Mouse (Mus musculus) adipocyte (in vitro differentiated cells): ENCODE data around the gene Ak4.
"Not testable (repeated sequence)": the region's sequence is repeated elsewhere in the genome, so short reads cannot be mapped to it uniquely, and the experiment has no call there.

Source experiments
- DNase-seq: peaks from one replicate; pipeline ENCODE4 v3.0.0-alpha.2; 2016; ENCODE audit warnings: low spot score

Ak4 gene

DNA sequence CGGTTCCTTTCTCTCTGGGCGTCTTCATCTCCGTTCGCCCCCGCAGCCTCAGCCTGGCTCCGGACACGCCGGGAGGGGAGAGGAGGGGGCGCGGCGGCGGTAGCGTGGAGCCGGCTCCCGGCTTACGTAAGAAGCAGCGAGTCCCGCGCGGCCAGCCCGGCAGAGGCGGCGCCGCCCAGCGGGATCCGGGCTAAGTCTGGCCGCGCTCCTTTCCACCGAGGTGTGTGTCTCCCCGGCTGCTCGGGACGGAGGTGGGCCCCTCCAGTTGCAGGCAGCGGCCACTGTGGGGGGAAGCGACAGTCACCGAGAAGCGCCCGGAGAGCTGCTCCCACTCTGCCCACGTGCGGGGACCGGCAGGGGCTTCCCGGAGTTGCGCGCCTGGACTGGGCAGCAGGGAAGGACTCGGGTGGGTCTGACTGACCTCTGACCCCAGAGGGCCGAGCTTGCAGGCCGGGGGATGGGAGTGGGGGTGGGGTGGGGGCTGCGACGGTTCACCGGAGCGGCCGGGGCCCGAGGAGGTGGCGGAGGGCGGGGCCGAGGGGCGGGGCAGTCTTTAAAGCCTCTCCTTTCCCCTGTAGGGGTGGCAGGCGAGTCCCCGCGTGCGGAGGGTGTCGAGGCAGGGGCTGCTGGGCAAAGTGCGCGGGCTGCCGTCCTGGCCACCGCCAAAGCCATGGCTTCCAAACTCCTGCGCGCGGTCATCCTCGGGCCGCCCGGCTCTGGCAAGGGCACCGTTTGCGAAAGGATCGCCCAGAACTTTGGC is at the start of gene Ak4:
Gene Ak4 (plus strand): TSS at position 127 of the 760 bp plus-strand sequence.
- DNase-seq: peak; percentile 17

DNA sequence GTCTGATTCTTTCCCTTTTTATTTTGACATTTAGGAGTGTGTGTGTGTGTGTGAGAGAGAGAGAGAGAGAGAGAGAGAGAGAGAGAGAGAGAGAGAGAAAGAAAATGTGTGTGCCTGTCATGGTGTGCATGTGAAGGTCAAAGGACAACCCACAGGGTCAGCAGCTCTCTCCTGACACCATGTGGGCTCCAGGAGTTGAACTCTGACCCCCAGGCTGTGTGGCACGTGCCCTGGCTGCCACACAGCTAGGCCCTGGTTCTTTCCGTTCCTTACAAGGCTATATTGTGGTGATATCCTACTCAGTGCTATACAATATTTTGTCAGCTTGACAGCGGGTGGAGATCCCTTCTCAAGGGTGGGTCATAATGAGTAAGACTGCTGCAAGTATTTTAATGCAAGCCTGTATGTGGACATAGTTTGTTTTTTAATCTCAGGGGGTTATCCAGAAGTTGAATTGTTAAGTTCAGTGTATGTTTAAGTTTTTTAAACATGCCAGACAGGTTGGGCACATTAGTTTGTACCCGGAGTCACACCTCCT is 49.3 kb upstream of the Ak4 start:
- no peak for DNase-seq

DNA sequence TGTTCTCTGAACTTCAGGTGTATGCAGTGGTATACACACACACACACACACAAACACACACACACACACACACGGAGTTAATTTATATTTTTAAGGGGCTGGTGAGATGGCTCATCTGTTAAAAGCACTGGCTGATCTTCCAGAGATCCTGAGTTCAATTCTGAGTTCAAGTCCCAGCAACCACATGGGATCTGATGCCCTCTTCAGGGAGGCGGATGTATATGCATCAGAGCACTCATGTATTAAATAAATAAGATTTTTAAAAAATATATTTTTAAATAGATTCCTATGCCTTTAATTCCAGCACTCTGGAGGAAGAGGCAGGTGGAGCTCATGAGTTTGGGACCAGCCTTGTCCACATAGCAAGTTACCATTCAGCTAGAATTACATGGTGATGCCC is 46.8 kb upstream of the Ak4 start:
- no peak for DNase-seq

DNA sequence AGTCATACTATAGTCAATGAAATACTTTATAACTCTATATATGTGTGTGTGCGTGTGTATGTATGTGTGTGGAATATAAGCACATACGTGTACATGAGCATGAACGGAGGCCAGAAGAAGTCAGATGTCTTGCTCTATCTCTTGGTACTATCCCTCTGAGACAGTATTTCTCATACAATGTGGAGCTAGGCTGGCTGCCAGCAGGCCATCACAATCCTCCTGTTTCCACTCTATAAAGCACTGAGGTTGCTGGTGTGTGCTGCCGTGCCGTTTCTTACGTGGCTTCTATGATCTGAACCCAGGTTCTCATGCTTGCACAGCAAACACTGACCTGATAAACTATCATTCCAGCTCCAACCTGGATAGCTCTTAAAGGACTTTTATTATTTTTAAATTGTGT is 46.3 kb upstream of the Ak4 start:
- DNase-seq: no peak

DNA sequence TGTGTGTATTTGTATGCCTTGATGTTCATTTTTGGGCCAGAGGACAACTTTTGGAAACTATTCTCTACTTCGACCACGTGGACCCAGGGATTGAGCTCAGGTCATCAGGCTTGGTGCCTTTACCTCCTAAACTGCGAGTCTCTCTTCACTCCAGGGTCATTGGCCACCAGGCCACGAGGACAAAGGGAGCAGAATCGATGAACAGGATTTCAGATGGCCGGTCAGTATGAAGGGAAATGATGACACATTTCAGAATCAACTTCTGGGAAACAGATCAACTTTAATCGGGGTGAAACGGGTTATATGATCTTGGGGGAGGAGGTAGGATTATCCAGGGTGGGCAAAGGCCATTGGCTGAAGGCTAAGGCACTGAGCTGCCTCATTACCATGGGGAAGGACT is 45.0 kb upstream of the Ak4 start:
- DNase-seq: no peak

DNA sequence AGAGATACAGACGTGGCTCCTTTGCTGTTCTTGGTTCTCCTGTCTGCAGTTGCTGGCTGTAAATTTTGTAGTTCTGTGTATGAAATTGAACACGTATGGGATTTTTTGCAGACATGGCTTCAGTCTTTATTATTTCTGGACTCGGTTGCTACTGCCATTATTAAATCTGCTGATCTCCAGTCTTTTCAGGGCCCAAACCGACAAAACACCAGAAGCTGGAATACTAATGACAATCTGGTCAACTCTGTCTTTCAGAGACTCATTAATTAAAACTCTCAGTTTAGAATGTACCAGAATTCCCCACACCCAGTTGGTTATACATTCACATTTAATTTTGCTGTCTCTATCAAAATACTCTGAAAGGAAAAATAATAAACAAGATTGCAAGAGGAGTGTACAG is 42.2 kb upstream of the Ak4 start:
- DNase-seq: no peak

DNA sequence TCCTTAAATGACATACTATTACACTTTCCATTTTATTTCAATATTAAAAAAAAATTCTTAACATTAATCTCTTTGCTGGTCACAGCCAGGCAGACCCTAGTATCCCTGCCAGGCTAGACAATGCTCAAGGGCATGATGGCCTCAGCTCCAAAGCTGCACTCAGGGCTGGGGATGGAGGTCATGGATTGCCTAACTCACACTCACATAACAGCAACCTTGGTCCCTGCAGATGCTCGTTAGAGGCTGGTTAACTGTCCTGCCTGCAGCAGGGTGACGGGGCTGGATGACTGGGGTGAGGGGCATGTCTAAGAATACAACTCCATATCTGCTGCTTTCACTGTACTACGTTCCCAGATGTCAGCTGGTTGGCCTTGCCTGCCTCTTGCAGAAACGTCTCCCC is 40.8 kb upstream of the Ak4 start:
- no peak for DNase-seq

DNA sequence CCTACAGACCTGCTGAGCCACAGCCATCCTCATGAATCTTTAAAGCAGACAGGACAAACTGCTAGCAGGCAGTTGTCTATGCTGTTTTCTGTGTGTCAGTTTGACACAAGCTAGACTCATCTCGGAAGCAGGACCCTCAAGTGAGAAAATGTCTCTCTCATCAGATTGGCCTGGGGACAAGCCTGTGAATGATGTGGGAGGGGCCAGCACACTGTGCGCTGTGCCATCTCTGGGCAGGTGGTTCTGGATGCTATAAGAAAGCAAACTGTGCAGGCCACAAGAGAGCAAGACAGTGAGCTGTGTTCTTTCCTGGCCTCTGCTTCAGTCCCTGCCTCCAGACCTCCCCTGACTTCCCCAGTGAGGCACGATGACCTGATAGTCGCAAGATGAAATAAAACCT is 40.3 kb upstream of the Ak4 start:
- DNase-seq: no peak

DNA sequence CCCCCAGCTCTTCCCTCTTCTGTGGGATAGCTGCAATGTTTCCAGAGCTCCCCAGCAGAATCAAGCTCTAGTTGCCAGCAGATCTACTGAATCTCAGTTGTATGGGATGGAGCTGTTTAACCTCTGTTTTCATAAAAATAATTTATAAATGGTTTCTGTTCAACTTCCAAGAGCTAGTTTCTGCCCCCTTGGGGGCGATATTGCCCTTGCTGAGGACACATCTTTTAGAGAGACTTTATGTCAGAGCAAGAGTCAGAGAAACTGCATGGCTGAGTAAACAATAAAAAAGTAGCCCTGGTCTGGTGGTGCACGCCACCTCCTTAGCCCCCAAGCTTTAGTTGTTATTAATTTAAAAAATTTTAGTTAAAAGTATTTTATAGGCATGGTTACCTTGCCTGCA is 34.1 kb upstream of the Ak4 start:
- DNase-seq: peak; percentile 33

DNA sequence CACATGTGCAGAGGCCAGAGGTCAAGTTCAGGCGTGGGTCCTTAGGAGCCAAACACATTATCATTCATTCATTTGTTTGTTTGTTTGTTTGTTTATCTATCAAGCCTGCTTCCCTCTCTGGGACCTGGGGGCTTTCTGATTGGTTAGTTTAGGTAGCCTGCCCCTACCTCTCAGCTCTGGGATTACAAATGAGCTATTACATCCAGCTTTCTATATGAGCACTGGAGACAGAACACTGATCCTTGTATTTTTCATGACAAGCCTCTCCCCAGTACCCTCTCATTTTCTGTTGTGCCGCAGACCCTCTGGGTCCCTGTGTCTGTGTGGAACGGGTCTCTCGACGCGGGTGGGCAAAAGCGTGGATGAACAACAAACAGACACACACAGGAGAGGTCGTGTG is 30.8 kb upstream of the Ak4 start:
- no peak for DNase-seq

DNA sequence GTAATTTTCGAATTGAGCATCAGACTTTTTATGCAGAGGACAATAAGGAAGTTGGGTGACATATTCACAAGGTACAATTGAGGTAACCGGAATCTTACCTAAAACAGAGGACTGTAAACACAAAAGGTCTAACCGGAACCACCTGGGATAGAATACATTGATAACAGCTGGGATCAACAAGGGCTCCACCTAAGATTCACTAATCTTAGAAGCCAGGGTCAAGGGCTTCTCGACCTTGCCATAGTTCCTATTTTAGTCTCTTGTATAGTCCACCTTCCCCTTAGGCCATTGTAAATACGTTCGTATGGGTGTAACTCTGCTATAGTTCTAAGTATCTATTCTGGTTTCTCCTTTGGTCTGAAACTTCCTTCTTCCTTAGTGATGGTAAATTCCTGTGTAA is 30.4 kb upstream of the Ak4 start:
- not testable (repeated sequence) for DNase-seq

DNA sequence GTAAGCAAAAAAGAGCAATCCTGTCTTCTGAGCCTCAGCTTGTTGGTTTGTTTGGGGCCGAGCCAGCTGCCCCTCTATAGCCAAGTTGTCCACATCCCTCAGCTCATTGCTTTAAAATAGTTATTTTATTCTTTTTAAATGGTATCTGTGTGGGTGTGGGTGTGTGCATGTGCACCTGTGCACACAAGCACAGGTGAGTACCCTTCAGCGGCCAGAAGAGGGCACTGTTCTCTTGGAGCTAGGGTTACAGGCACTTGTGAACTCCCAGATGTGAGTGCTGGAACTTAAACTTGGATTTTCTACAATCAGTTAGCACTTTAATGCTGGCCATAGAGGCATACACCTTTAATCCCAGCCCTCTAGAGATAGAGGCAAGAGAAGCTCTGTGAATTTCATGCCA is 26.8 kb upstream of the Ak4 start:
- no peak for DNase-seq

DNA sequence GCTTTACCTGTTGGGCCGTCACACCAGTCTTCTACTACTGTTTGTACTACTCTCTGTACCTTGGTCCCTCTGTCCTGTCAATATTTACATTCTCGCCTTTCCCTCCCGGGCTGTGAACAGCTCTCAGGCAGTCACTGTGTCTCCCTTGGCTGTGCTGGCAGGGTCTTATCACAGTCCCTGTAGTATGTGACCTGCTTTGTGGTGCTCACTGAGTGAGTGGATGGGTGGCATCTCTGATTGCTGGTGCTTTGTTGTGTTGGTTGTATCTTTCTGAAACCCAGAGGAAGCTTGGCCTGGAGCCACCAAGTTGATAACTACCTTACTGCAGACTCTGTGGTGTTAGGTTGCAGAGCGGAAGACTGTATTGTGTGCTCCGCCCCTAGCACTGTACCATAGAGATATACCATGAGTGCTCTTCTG is 25.8 kb upstream of the Ak4 start:
- DNase-seq: no peak

DNA sequence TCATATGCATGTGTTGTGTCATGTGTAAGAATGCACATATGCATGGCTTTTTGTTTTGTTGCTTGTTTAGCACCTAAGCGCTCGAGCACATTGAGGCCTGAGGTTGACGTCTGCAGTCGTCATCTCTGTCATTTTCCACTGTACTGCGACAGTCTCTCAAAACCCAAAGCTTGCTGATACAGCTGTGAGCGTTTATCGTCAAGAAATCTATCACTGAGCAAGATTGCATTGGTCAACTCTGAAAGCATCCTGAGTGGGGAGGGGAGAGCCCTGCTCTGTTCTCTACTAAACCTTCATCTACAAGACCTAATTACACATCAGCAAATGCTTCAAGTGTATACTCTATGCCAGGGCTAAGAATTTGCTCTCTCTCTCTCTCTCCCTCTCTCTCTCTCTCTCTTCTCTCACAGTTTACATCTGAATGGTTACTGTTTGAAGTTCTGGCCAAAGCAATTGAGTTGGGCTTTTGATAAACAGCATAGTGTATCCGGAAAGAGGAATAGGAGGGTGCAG is 24.0 kb upstream of the Ak4 start:
- no peak for DNase-seq

DNA sequence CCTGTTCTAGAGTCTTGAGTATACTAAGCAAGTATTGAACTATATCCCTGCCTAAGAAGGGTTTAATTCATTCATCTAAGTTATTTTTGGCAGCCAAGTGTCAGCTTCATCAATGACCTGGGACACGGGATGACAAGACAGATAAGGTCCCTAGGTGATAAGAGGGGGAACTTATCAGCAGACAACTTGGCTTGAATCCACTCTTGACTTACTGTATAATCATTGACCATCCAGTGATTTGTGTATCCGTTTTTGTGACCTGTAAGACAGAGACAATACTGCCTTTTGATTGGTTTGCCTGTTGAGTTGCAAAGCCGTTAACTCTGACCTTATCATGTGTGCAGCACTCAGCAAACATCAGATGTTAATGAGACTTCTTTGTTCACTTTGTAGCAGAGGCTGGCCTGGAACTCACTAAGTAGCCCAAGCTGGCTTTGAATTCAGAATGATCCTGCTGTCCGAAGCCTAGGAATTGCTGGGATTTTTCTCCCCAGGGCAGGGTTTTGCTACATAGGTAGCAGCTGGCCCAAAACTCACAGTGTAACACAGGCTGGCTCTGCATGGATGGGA is 19.0 kb upstream of the Ak4 start:
- no peak for DNase-seq

DNA sequence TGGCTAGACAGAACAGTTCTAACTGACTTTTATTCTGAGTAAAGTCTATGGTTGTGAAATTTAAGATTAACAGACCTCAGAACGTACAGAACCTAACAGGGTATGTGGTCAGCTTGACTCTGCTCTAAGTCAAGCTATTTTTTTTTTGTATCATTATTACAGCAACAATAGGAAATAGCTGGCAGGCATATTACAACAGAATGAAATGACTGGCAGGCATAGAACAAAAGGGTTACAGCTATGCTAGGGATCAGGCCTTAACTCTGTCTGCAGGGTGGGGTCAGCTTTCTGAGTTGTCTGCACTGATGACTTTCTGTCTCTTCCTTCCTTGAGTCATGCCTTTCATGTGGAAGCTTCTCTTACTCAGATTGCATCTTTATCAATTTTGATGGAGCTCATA is 17.1 kb upstream of the Ak4 start:
- DNase-seq: no peak

DNA sequence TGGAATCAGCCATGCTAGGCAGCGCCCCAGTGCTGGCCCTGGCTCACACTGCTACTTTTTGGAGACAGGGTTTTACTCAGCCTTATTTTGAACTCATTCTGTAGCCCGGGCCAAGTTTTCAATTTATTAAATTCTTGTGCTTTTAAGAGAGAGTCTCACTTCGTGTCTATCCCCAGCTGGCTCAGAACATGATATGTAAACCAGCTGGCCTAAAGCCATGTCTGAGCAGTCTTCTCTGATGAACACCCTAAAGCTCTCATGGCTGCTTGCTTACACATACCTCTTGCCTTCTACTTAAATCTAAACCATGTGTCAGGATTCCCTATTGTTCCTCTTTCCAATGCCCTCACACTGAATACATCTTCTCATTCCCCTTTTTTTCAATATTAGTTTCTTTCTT is 14.2 kb upstream of the Ak4 start:
- DNase-seq: no peak

DNA sequence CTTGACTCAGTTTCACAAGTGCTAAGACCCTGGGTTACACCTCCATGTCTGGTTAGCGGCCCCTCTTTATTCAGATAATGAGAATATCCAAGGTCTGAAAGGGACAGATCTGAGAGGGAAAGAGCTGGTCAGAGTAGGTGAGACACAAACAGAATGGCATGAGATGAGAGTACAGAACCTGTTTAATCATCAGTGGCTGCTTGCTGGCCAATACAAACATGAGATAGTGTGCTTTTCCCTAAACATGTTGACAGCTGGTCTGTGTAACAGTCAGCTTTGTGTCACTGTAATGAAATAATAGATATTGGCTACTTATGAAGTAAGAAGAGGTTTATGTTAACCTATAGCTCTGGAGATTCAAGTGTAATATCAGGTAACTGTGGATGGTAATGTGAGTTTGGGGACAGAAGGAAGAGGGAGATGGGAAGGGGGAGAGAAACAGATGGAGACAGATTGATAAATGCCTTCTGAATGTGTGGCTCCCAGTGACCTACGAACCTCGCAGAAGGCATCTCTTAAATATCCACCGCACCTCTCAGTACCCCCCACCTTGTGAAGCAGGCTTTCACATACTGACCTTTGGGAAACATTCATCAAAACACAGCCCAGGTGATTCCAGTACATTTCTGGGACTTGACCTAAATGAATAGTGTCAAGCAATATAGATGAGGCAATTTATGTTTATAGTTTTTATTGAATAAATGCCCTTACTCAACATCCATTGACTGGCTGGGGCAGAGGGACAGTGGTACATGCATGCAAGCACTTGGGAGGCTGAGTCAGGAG is 12.5 kb upstream of the Ak4 start:
- no peak for DNase-seq

DNA sequence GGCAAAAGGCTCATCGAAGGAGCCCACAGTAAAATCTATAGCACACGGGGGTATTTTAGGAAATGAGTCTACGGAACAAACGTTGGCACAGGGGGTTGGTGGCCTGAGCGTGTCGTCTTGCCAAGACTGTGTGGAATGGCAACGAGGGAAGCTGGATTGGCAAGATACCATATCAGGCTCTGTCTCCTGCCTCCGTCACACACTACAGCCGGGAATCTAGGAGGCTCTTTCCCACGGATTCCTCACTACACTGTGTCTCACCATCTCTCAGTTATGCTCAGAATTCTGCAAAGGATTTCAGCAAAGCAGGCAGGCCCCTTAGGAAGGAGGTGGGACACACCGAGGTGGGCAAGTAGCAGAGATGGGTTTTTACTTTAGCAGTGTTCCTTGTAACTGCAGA is 2.1 kb upstream of the Ak4 start:
- no peak for DNase-seq

DNA sequence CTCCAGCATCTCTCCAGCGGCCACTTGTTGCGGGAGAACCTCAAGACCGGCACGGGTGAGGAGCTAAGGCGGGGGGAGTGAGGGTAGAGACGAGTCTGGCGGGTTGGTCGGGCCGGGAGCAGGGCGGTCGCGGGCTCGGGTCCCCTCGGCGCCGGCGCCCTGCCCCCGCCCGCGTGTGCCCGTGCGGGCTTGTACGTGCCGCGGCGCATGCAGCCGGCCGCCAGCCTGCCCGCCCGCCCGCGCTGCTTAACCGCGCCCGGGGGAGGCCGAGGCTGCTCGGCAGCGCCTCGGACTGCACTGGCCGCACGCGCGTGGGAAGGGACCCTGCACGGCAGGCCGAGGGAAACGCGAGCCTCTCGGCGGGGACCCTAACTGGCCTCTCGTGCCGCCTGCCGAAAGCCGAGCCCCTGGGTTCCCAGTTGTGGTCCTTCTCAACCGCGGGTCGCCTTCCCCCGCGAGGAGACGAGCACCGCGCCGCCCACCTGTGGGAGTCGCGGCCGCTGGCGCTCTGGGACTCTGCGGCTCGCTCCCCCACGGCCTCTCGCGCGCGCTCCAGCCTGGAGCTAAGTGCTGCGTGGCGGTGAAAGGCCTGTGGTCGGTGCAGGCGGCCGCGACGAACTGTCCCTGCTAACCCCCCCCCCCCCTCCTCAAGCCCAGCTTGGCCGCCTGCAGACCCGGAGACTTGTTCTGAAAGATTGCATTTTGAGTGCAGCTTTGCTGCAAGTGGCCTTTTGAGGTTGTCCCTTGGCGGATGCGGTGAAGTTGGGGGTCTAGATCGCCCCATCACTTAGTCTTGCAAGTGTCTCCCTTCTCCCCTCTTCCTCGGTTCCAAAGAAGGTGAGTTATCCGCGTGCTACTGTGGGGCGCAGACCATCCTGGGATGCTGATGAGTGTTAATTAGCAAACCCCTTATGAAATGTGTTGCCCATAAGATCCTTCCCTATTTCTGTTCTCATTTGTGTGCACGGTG is 1.1 kb downstream of the Ak4 start:
- DNase-seq: no peak

DNA sequence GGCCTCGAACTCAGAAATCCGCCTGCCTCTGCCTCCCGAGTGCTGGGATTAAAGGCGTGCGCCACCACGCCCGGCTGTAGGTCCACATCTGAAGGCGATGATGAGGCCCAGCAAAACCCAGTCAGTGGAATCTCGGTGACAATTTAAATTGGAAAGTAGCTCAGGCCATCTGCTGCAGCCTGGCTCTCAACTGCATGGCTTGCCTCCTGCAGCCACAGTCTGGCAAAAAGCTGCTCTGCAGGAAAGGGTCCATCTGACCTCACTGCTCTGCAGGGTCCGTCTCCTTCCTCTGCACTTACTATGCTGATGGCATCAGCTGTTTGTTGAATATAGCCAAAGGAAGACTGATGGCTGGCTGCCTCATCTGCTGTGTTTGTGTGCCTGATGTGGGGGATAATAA is 3.9 kb downstream of the Ak4 start:
- DNase-seq: no peak

DNA sequence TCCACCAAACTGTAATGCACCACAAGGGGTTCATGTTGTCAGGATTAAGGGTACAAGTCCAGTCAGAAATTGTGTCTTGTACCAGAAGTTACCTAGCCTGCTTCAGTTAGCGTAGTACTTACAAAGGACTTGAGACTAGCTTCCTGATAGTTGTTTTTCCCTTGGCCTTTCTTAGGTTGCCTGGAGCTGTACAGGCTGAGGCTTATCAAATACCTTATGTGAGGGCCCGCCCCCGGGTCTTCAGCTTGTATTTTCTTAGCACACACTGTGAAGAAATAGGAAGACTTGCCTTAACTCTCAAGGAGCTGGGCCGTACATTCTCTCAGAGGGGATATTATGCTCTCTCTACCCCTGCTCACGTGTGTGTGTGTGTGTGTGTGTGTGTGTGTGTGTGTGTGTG is 4.5 kb downstream of the Ak4 start:
- DNase-seq: no peak
